Mouse (Mus musculus): Measurements from ENCODE around the gene Apobec2. TPM values are rescaled to one million over a fixed set of nuclear protein-coding genes. Genes with fewer than 3 reads are reported as not detected.
"Not testable (repeated sequence)": the region's sequence is repeated elsewhere in the genome, so short reads cannot be mapped to it uniquely, and the experiment has no call there.

Apobec2 gene
- 0.26 and 0.29 TPM in 2 replicates for polyA plus RNA-seq (2014; fragmentation: Nextera tagmentation; extraction: Ambion mirVana)

DNA sequence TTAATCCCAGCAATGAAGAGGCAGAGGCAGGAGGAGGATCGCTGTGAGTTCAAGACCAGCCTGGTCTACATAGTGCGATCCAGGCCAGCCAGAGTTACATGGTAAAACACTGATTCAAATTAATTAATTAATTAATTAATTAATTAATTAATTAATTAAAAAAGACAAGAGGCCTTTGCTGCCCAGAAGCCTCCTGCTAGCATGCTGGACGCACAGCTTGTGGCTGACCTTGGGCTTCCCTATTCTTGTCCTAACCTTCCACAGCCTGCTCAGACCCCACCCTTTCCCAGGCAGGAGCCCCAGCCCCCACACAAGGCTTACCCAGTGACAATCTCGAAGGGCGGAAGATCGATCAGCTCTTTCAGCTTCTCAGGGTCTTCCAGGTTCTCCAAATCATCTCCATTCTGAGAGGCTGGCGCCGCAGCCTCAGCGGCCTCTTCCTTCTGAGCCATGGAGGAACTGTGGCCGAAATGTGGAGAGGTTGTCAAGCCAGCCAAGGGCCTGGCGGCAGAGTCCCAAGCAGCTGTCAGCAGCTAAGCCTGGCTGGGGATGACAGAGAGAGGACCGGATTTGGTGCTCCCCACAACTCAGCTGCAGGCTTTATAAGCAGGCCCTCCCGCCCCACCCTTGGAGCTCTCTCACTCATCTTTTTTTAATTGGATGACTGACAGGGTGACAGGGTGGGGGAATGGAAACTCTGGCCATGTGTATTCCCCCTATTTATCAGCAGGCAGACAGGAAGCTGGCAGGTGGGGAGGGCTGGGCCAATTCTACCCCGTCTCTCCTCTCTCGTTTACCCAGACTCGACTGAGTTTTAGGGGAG is at the start of gene Apobec2:
Apobec2 (minus strand) TSS at position 773 of the 823 bp plus-strand sequence.
- WGBS, result 70% methylated on average over 16 of the region's 16 CpGs
- DNase-seq, result peak; percentile 29
- no peak within 1 kb of the TSS for H3K27ac ChIP-seq (replicated peaks; ENCODE audit: low read depth, low read length)
- H3K36me3 ChIP-seq (ENCODE audit: control insufficient read depth, insufficient read depth, low read length), result no peaks in the 10 kb centered on the region
- no peak within 1 kb of the TSS for H3K4me3 ChIP-seq (replicated peaks; ENCODE audit: low read depth, low read length)
- no peak within 1 kb of the TSS for H3K9ac ChIP-seq (replicated peaks; ENCODE audit: low read length)
- no peak for ATAC-seq (ENCODE audit: low FRiP score, low TSS enrichment)
- H3K4me1 ChIP-seq (ENCODE audit: control insufficient read depth, insufficient read depth, low read length), result 0 out of 2 replicates have a peak, but pooled peaks cover 4% of the 10 kb centered on the region
- H3K4me2 ChIP-seq (ENCODE audit: low read length), result no peak within 1 kb of the TSS
- no peaks in the 10 kb centered on the region for H3K9me3 ChIP-seq (ENCODE audit: control insufficient read depth, low read length)
- H3K27me3 ChIP-seq (ENCODE audit: control insufficient read depth, insufficient read depth, low read length), result no peaks in the 10 kb centered on the region

DNA sequence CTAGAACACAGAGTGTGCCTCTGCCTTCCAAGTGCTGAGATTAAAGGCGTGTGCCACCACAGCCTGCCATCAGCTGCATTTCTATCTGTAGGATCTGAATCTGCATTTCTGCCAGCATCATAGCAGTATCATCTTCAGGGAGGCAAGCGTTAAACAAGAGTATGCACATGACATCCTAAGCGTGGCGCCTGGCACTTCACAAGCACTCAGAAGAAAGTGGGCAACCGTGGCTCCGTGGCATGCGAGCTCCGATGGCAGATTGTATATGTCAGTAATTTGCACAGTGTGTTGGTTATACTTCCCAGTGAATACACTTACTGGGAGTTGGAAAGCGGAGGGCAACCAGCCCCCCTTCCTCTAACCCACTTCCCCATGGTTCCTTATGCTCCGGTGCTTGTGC is 47.2 kb upstream of the Apobec2 start:
- no peaks in the 10 kb centered on the region for H3K27me3 ChIP-seq (ENCODE audit: control insufficient read depth, insufficient read depth, low read length)
- H3K27ac ChIP-seq (replicated peaks; ENCODE audit: low read depth, low read length), result no peak overlapping the region
- DNase-seq, result no peak
- 88% methylated on average over 10 of the region's 10 CpGs for WGBS
- H3K4me3 ChIP-seq (replicated peaks; ENCODE audit: low read depth, low read length), result no peak overlapping the region
- no peaks in the 10 kb centered on the region for H3K9me3 ChIP-seq (ENCODE audit: control insufficient read depth, low read length)
- no peak overlapping the region for H3K9ac ChIP-seq (replicated peaks; ENCODE audit: low read length)
- H3K4me1 ChIP-seq (ENCODE audit: control insufficient read depth, insufficient read depth, low read length), result no peaks in the 10 kb centered on the region
- H3K36me3 ChIP-seq (ENCODE audit: control insufficient read depth, insufficient read depth, low read length), result no peaks in the 10 kb centered on the region
- no peak overlapping the region for H3K4me2 ChIP-seq (ENCODE audit: low read length)
- no peak for ATAC-seq (ENCODE audit: low FRiP score, low TSS enrichment)

DNA sequence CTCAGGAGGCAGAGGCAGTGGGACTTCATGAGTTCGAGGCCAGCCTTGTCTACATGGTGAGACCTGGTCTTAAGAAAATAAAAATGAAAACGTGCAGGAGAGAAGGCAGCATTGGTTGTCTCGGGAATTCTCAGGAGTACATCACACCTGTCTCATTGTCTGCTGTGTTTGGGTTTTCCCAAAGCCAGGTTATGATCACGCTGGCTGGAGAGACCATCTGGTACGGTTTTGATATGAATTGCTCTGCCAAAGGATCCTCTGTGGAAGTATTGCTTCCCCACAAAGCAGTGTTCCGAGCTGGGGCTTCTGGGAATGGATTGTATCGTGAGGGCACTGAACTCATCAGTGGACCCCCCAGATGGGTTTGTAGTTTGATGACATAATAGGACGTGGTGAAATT is 42.7 kb upstream of the Apobec2 start:
- H3K36me3 ChIP-seq (ENCODE audit: control insufficient read depth, insufficient read depth, low read length), result no peaks in the 10 kb centered on the region
- no peaks in the 10 kb centered on the region for H3K4me1 ChIP-seq (ENCODE audit: control insufficient read depth, insufficient read depth, low read length)
- H3K4me2 ChIP-seq (ENCODE audit: low read length), result no peak overlapping the region
- no peak for DNase-seq
- no peaks in the 10 kb centered on the region for H3K9me3 ChIP-seq (ENCODE audit: control insufficient read depth, low read length)
- no peaks in the 10 kb centered on the region for H3K27me3 ChIP-seq (ENCODE audit: control insufficient read depth, insufficient read depth, low read length)
- ATAC-seq (ENCODE audit: low FRiP score, low TSS enrichment), result no peak
- WGBS, result 88% methylated on average over 8 of the region's 8 CpGs
- H3K9ac ChIP-seq (replicated peaks; ENCODE audit: low read length), result no peak overlapping the region
- H3K27ac ChIP-seq (replicated peaks; ENCODE audit: low read depth, low read length), result no peak overlapping the region
- no peak overlapping the region for H3K4me3 ChIP-seq (replicated peaks; ENCODE audit: low read depth, low read length)

DNA sequence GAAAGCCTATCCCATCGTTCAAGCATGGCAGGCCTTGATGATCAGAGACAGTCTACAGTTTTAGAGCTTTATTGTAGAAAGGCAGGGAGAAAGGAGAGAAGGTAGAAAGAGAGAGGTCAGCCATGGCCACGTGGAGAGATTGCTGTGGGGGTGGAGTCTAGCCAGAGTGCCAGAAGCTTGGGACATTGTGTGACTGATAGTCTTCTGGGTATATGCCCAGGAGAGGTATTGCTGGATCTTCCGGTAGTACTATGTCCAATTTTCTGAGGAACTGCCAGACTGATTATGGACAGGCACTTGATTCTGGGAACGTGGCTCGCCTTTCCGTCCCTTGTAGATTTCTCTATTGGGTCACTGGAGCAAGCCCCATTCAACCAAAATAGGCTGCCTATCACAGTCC is 41.6 kb upstream of the Apobec2 start:
- not testable (repeated sequence) for H3K4me1 ChIP-seq (ENCODE audit: control insufficient read depth, insufficient read depth, low read length); H3K36me3 ChIP-seq (ENCODE audit: control insufficient read depth, insufficient read depth, low read length); ATAC-seq (ENCODE audit: low FRiP score, low TSS enrichment); H3K27me3 ChIP-seq (ENCODE audit: control insufficient read depth, insufficient read depth, low read length); H3K9me3 ChIP-seq (ENCODE audit: control insufficient read depth, low read length); H3K4me2 ChIP-seq (ENCODE audit: low read length); H3K27ac ChIP-seq (replicated peaks; ENCODE audit: low read depth, low read length); H3K4me3 ChIP-seq (replicated peaks; ENCODE audit: low read depth, low read length); DNase-seq; H3K9ac ChIP-seq (replicated peaks; ENCODE audit: low read length)
- 84% methylated on average over 6 of the region's 6 CpGs for WGBS

DNA sequence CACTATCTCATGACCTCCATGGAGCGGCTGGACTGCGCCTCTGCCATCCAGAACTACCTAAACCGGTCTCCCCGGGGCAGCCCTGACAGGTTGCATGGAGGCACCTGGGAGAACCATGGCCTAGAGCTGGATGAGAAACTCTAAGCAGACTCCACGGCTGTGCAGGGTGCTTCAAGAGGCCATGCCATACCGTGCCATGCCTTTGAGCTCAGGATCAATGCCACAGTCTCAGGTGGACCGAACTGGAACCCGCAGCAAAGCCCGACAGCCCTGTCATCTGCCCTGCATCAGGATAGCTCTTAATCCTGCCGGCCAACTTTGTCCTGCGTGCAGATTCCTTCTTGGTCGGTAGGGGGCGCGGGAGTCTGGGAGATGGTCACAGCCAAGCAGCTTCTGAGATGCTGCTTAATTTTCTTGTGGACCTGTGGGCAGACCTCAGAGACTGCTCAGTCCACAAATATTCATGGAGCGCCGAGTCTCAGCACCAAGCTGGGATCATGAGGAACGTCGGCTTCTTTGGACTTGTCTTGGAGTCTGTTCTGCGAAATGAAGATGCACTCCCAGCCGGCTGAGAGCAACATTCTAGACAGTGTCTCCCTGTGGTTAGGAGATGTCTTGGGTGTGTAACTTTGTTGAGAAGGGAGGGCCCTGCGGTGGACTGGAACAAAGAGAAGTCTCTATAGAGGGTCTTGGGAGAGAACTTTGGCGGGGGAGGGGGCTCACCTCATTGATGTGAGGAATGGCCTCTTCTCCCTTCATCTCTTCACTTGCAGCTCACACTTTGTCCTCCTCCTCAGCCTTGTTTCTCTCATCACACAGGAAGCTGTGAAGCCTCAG is 34.9 kb upstream of the Apobec2 start:
- Histone ChIP-seq H3K9ac (replicated peaks; ENCODE audit: low read length) (no peak overlapping the region; the same call in 1 of the 2 replicates), H3K36me3 (ENCODE audit: control insufficient read depth, insufficient read depth, low read length) (no peaks in the 10 kb centered on the region), H3K27ac (replicated peaks; ENCODE audit: low read depth, low read length) (no peak overlapping the region), H3K4me2 (ENCODE audit: low read length) (peak overlapping the region; percentile 42), H3K4me1 (ENCODE audit: control insufficient read depth, insufficient read depth, low read length) (no peaks in the 10 kb centered on the region), H3K27me3 (ENCODE audit: control insufficient read depth, insufficient read depth, low read length) (no peaks in the 10 kb centered on the region), H3K4me3 (replicated peaks; ENCODE audit: low read depth, low read length) (no peak overlapping the region; the same call in 1 of the 2 replicates), H3K9me3 (ENCODE audit: control insufficient read depth, low read length) (no peaks in the 10 kb centered on the region)
- ATAC-seq (ENCODE audit: low FRiP score, low TSS enrichment), result peak; percentile 62
- DNase-seq, result peak; percentile 92
- WGBS, result 8% methylated on average over 22 of the region's 22 CpGs

DNA sequence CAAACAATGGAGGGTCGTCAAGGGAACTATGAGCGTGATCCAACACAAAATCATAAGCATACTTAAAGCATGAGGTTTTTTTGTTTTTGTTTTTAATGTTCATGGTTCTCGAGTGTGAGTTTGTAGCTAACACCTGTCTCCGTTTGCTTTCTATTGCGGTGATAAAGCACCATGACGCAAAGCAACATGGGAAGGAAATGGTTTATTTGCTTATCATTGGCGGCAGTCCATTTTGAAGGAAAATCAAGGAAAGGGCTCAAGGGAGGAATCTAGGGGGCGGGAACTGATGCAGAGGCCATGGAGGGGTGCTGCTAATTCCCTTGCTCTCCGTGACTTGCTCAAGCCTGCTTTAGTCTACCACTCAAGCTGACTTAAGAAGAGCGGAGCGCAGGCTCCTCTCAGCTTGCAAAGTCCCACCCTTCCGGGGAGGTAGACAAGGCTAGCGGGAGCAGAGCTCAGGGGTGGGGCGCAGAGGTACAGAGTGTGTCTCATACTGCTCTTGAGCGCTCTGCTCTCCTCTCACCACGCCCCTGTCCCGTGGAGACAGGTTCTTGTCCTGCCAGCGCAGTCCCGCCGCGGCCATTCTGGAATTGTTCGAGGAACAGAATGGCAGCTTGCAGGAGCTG is 34.2 kb upstream of the Apobec2 start:
- Histone ChIP-seq H3K4me3 (replicated peaks; ENCODE audit: low read depth, low read length) (no peak overlapping the region; the same call in 1 of the 2 replicates), H3K9ac (replicated peaks; ENCODE audit: low read length) (no peak overlapping the region; the same call in 1 of the 2 replicates)
- peak; percentile 14 for DNase-seq

DNA sequence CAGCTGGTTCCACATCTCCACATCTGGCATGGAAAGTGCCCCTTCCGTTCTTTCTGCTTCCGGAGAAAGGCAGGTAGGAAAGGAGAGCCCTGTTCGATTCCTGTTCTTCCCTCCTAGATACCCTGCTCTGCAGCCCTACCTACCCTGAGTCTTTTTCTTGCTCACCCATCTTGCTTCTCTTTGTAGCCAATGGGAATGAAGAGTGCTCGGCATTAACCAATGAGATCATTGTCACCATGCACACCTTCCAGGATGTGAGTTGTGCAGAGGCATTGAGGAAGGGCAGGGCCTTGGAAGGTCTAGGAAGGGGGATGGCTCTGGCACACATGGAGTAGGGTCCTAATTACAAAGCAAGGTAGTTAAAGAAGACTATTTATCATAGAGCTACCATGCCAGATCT is 30.7 kb upstream of the Apobec2 start:
- ATAC-seq (ENCODE audit: low FRiP score, low TSS enrichment) (no peak), DNase-seq (no peak)
- no peaks in the 10 kb centered on the region for H3K9me3 ChIP-seq (ENCODE audit: control insufficient read depth, low read length)
- 94% methylated on average over 4 of the region's 4 CpGs for WGBS
- no peaks in the 10 kb centered on the region for H3K27me3 ChIP-seq (ENCODE audit: control insufficient read depth, insufficient read depth, low read length)
- no peak overlapping the region for H3K4me3 ChIP-seq (replicated peaks; ENCODE audit: low read depth, low read length)
- no peak overlapping the region for H3K9ac ChIP-seq (replicated peaks; ENCODE audit: low read length)
- no peaks in the 10 kb centered on the region for H3K4me1 ChIP-seq (ENCODE audit: control insufficient read depth, insufficient read depth, low read length)
- H3K4me2 ChIP-seq (ENCODE audit: low read length), result no peak overlapping the region
- no peak overlapping the region for H3K27ac ChIP-seq (replicated peaks; ENCODE audit: low read depth, low read length)
- H3K36me3 ChIP-seq (ENCODE audit: control insufficient read depth, insufficient read depth, low read length), result no peaks in the 10 kb centered on the region

More for the DNA sequence above, 34.2 kb upstream of the Apobec2 start:
- H3K4me2 ChIP-seq (ENCODE audit: low read length), result peak overlapping the region; percentile 42
- peak; percentile 24; the same call in 1 of the 2 replicates for ATAC-seq (ENCODE audit: low FRiP score, low TSS enrichment)
- no peaks in the 10 kb centered on the region for H3K36me3 ChIP-seq (ENCODE audit: control insufficient read depth, insufficient read depth, low read length)
- WGBS, result 49% methylated on average over 22 of the region's 22 CpGs
- H3K27me3 ChIP-seq (ENCODE audit: control insufficient read depth, insufficient read depth, low read length), result no peaks in the 10 kb centered on the region
- H3K27ac ChIP-seq (replicated peaks; ENCODE audit: low read depth, low read length), result no peak overlapping the region
- no peaks in the 10 kb centered on the region for H3K4me1 ChIP-seq (ENCODE audit: control insufficient read depth, insufficient read depth, low read length)
- no peaks in the 10 kb centered on the region for H3K9me3 ChIP-seq (ENCODE audit: control insufficient read depth, low read length)

DNA sequence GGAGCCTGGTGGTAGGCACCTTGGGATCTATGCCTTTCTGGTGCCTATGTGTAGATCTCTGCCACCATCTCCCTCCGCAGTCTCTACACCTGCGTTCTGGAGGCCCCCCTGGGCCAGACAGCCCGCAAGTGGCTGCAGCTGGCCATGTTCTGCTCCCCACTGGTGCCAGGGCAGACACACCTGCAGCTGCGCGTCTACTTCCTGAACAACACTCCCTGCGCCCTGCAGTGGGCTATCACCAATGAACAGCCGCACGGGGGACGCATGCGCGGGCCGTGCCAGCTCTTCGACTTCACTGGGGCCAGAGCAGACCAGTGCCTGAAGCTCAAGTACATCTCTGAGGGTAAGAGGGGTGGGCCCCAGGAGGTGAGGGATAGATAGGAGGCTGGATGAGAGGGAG is 29.4 kb upstream of the Apobec2 start:
- Histone ChIP-seq H3K36me3 (ENCODE audit: control insufficient read depth, insufficient read depth, low read length) (no peaks in the 10 kb centered on the region), H3K27ac (replicated peaks; ENCODE audit: low read depth, low read length) (no peak overlapping the region), H3K9me3 (ENCODE audit: control insufficient read depth, low read length) (no peaks in the 10 kb centered on the region), H3K9ac (replicated peaks; ENCODE audit: low read length) (no peak overlapping the region), H3K4me3 (replicated peaks; ENCODE audit: low read depth, low read length) (no peak overlapping the region), H3K4me1 (ENCODE audit: control insufficient read depth, insufficient read depth, low read length) (no peaks in the 10 kb centered on the region), H3K4me2 (ENCODE audit: low read length) (no peak overlapping the region), H3K27me3 (ENCODE audit: control insufficient read depth, insufficient read depth, low read length) (no peaks in the 10 kb centered on the region)
- ATAC-seq (ENCODE audit: low FRiP score, low TSS enrichment) (no peak), DNase-seq (no peak)
- WGBS, result 96% methylated on average over 13 of the region's 13 CpGs

All from midbrain, embryonic 14.5 days (tissue).